Mouse (Mus musculus) heart, embryonic 15.5 days (tissue): ENCODE results near the gene Lgr4. TPM values are rescaled to one million over a fixed set of nuclear protein-coding genes. Genes with fewer than 3 reads are reported as not detected.

Source experiments
- ATAC-seq: fragments of 200-750 bp; cut with Nextera tagmentation; replicated peaks from 2 replicates; pipeline ENCODE4 v1.8.0; 2017; ENCODE audit warnings: low read depth, moderate TSS enrichment; ENCODE audit not compliant: insufficient number of reproducible peaks, insufficient read depth, low FRiP score
- H3K27ac ChIP-seq: fragments of 300-500 bp; sonication (generic); 2 replicates; pipeline ENCODE4 v1.5.1; 2015; ENCODE audit warnings: mild to moderate bottlenecking, inconsistent platforms
- H3K27me3 ChIP-seq: fragments of 300-500 bp; sonication (generic); 2 replicates; pipeline ENCODE4 v1.6.1; 2015; ENCODE audit warnings: inconsistent platforms
- H3K36me3 ChIP-seq: fragments of 300-500 bp; sonication (generic); 2 replicates; pipeline ENCODE4 v1.6.1; 2015; ENCODE audit warnings: mild to moderate bottlenecking, inconsistent platforms
- H3K4me1 ChIP-seq: fragments of 300-500 bp; sonication (generic); replicated peaks from 2 replicates; pipeline ENCODE4 v1.6.1; 2015; ENCODE audit warnings: inconsistent platforms
- H3K4me2 ChIP-seq: fragments of 300-500 bp; sonication (generic); 2 replicates; pipeline ENCODE4 v1.6.1; 2015; ENCODE audit warnings: inconsistent platforms, mild to moderate bottlenecking, moderate library complexity
- H3K4me3 ChIP-seq: fragments of 300-500 bp; sonication (generic); 2 replicates; pipeline ENCODE4 v1.5.1; 2015; ENCODE audit warnings: mild to moderate bottlenecking, inconsistent platforms
- H3K9ac ChIP-seq: fragments of 300-500 bp; sonication (generic); 2 replicates; pipeline ENCODE4 v1.6.1; 2015; ENCODE audit warnings: mild to moderate bottlenecking, inconsistent platforms
- H3K9me3 ChIP-seq: fragments of 300-500 bp; sonication (generic); replicated peaks from 2 replicates; pipeline ENCODE4 v1.6.1; 2016; ENCODE audit warnings: inconsistent platforms
- WGBS: fragments of 180-500 bp; shearing (Covaris S2); methylation state at CpG from one replicate; pipeline ENCODE4 v1.1.7; 2015; ENCODE audit warnings: mixed read lengths; 5-methylcytosine and 5-hydroxymethylcytosine counted together
- polyA plus RNA-seq: library from polyadenylated mRNA; unstranded; fragments of >200 nt; fragmentation: Nextera tagmentation; extraction: Ambion mirVana; gene quantifications from 2 replicates; pipeline ENCODE4 v1.2.1, GENCODE M21; 2015

The Lgr4 gene
- polyA plus RNA-seq, 1 experiment from 2014 or later, result 11.3 TPM

DNA sequence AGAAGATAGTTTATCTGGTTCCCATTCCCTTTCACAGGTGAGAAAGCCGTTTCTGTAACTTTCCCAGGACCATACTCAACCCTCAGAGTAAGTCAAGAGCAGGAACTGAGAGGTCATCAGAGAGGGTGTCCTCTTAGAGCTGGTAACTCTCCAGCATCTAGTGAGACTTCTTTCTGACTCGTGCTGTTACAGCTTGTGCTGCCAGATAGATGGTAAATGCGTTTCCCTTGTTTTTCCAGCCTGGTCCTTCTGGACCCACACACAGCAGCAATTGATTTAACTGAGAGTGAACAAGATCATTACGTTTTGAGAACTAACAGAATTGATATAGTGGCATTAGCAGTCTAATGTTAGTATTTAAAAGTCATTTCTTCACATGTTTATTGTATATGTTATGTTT lies 16.6 kb downstream of the Lgr4 start:
- Histone ChIP-seq H3K9me3 (no peaks in the 10 kb centered on the region), H3K36me3 (no peaks in the 10 kb centered on the region), H3K9ac (no peak overlapping the region), H3K4me1 (peaks cover 41% of the 10 kb centered on the region), H3K27me3 (no peaks in the 10 kb centered on the region), H3K27ac (no peak overlapping the region), H3K4me2 (no peak overlapping the region), H3K4me3 (no peak overlapping the region)
- no peak for ATAC-seq
- WGBS, result 48% methylated on average over 4 of the region's 4 CpGs

DNA sequence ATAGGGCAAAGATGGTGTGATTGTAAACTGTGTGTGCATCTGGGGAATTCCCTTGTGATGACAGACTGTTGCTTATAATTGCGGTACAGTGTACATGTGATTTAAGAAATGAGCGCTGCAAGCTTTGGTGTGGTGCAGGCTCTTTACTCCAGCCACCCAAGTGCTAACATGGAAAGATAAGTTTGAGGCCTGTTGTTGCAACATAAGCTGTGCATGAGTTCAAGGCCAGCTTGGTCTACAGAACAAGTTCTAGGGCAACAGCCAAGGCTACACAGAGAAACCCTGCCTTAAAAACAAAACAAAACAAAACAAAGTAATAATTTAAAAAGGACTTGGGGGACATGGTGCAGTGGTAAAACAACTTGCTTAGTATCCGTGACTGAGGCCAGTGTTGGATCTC lies 17.7 kb downstream of the Lgr4 start:
- Histone ChIP-seq H3K4me2 (no peak overlapping the region), H3K4me3 (no peak overlapping the region), H3K9ac (no peak overlapping the region), H3K27ac (no peak overlapping the region), H3K4me1 (peaks cover 38% of the 10 kb centered on the region), H3K27me3 (no peaks in the 10 kb centered on the region), H3K9me3 (no peaks in the 10 kb centered on the region), H3K36me3 (no peaks in the 10 kb centered on the region)
- no peak for ATAC-seq
- 85% methylated on average over 3 of the region's 3 CpGs for WGBS

DNA sequence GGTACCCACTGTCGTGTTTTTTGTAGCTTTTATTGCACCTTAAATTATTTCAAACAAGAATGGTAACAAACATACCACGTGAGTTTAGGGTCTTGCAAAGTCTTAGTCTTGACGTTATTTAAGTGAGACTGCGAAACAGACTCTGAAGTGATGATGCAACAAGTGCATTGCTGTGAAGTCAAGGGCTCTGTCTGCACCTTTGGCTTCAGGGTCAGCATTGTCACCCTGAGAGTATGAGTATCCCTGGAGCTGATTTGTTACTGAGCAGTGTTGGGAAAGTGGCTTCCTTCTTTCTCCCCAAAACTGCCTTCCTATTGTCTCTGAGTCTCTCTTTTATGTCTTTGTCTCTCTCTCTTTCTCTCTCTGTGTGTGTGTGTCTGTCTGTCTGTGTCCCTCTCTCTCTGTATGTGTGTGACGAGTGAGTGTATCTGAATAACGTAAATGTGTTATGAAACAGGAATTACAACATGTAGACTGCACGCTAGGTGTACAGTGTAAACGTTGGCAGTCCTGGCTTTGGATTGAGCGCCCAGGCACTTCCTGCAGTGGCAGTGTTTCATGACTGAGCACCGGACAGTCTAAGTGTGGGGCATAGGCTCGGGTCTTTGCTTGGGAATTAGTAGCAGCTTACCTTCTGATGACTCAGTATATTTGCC lies 18.4 kb downstream of the Lgr4 start:
- no peak overlapping the region for H3K9ac ChIP-seq
- H3K4me2 ChIP-seq, result no peak overlapping the region
- no peaks in the 10 kb centered on the region for H3K9me3 ChIP-seq
- no peaks in the 10 kb centered on the region for H3K36me3 ChIP-seq
- H3K27ac ChIP-seq, result no peak overlapping the region
- WGBS, result 64% methylated on average over 11 of the region's 11 CpGs
- no peak overlapping the region for H3K4me3 ChIP-seq
- no peak for ATAC-seq
- H3K4me1 ChIP-seq, result peaks cover 38% of the 10 kb centered on the region
- H3K27me3 ChIP-seq, result no peaks in the 10 kb centered on the region

DNA sequence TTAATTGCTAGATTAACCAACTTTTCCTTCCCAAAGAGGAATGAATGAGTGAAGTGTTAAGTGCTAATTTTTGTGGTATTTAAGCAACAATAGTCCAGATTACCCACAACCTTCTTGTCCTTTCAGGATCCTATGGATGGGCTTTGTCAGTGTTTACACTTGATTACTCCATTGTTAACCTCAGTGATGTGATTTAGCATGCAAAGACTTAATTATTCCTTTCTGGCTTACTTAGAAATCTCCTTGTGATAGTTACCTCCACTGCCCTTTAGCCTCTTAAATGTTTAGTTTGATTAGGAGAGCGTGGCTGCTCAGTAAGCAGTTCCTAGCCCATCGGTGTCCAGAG lies 18.9 kb downstream of the Lgr4 start:
- Histone ChIP-seq H3K9ac (no peak overlapping the region), H3K4me3 (no peak overlapping the region), H3K36me3 (no peaks in the 10 kb centered on the region), H3K4me2 (no peak overlapping the region), H3K9me3 (no peaks in the 10 kb centered on the region), H3K27ac (no peak overlapping the region), H3K4me1 (peaks cover 38% of the 10 kb centered on the region), H3K27me3 (no peaks in the 10 kb centered on the region)
- WGBS, result 38% methylated on average over 2 of the region's 2 CpGs
- ATAC-seq, result no peak

DNA sequence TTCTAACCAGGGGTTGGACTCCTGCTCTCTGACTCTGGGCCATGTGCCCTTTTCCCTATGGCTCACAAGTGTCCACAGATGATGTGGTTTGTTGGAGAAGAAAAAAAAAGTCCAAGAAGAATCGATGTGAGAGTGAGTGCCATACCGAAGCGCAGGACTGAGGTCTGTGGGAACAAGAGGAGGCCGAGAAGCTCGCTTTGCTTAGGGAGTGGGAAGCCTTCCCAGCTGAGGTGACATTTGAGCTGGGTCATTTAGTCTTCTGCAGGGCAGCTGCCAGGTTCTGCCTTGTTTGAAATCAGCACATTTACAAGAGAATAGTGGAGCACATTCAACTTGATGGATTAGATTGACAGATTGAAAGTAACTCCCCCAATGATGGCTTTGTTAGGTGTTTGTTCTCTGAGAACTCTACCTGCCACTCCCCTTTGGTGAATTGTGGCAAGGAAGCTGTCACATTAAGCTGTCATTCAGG lies 24.6 kb downstream of the Lgr4 start:
- Histone ChIP-seq H3K27ac (no peak overlapping the region), H3K9ac (no peak overlapping the region), H3K36me3 (no peaks in the 10 kb centered on the region), H3K4me1 (peaks cover 33% of the 10 kb centered on the region), H3K27me3 (no peaks in the 10 kb centered on the region), H3K4me2 (no peak overlapping the region), H3K9me3 (no peaks in the 10 kb centered on the region), H3K4me3 (no peak overlapping the region)
- WGBS, result 70% methylated on average over 5 of the region's 5 CpGs
- ATAC-seq, result no peak

DNA sequence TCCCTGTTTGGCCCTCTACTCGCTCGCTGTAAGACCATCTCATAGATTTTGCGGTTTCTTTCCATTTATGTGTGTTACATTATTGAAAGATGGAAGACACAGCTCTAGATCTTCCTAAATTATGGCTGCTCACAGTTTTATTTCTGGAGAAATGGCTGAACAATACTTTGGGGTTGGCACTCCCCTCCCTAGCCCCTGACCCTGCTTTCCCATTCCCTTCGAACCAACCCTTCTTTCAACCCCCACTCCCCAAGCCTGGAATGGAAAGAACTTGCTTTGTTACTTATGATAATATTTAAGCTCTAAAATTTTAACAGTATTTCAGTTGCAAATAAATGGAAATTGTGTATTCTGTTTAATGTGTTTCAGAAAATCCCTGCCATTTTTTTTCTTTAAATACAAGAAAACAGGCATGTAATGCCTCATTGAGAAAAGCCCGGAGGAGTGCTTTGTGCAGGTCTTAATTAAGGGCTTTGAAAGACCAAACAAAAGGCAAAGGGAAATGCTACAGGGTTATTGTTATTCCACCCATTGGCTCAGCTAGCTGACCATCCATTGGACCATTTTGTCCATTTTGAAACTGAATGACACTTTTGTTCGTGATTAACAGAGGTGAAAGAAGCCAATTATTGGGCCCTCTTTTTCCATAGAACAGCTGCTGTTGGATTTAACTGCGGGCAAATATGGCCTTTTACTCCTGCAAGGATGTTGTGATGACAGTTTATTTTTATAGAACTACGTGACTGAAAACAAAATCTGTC lies 25.5 kb downstream of the Lgr4 start:
- H3K9ac ChIP-seq, result no peak overlapping the region
- peaks cover 33% of the 10 kb centered on the region for H3K4me1 ChIP-seq
- no peaks in the 10 kb centered on the region for H3K9me3 ChIP-seq
- no peak overlapping the region for H3K27ac ChIP-seq
- WGBS, result 87% methylated on average over 8 of the region's 8 CpGs
- no peaks in the 10 kb centered on the region for H3K27me3 ChIP-seq
- H3K36me3 ChIP-seq, result no peaks in the 10 kb centered on the region
- no peak overlapping the region for H3K4me3 ChIP-seq
- H3K4me2 ChIP-seq, result no peak overlapping the region
- no peak for ATAC-seq

DNA sequence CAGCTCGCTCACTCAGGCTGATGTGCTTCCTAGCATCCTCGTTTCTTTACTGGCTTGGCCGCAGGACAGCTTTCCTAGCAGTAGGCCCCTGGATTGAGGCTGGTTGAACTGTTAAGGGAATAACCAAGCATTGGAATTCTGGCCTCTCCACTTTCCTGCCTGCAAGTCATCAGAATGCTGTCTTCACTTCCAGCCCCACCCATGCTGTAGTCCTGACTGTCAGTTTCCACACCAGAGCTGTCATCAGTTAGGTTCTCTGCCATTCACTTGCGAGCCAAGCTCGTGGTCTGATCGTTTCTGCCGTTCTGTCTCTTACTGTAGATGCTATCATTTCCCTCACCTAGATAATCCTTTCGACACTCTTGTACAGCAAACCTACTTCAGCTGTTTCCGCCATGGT lies 27.5 kb downstream of the Lgr4 start:
- H3K4me3 ChIP-seq, result no peak overlapping the region
- no peaks in the 10 kb centered on the region for H3K27me3 ChIP-seq
- no peaks in the 10 kb centered on the region for H3K9me3 ChIP-seq
- peak overlapping the region; percentile 76 for H3K27ac ChIP-seq
- peaks cover 36% of the 10 kb centered on the region for H3K4me1 ChIP-seq
- ATAC-seq, result peak; percentile 94
- H3K36me3 ChIP-seq, result no peaks in the 10 kb centered on the region
- H3K9ac ChIP-seq, result no peak overlapping the region
- H3K4me2 ChIP-seq, result peak overlapping the region; percentile 29
- WGBS, result 20% methylated on average over 9 of the region's 9 CpGs

DNA sequence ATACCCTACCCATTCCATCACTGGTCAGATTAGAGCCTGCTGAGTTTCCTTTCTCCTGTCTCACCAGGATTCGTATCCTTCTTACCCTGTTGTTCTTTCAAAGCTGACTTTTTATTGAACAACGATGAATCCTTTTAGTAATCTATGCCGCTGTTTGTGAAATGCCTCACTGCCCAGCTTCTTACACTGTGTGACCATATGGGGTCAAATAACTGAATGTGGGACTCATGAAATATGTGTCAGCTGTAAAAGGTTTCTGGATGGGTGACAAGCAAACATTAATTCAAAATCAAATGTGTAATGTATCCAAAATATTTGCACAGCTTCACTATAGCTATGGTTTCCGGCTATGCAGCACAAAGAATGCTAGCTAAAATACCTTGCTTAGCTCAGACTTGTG lies 28.1 kb downstream of the Lgr4 start:
- peak overlapping the region; percentile 76 for H3K27ac ChIP-seq
- H3K4me2 ChIP-seq, result peak overlapping the region; percentile 29; the same call in 1 of the 2 replicates
- peaks cover 40% of the 10 kb centered on the region for H3K4me1 ChIP-seq

DNA sequence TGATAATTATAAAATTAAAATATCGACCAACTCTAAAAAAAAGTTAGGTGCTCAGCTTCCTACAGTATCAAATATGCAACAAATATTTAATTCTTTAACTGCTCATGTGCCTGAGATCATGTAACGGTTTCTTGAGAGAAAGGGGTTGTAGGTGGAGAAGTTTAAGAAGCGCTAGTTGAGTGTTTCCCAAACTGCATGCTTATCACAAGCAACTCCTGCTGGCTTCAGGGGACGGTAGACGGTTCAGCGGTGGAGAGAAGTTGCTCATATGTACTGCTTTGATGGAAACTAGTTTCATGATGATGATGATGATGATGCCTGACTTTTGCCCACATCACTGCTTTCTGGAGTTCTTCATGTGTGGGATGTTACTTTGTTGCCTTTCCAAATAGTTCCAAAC lies 29.0 kb downstream of the Lgr4 start:
- 72% methylated on average over 6 of the region's 6 CpGs for WGBS
- H3K27me3 ChIP-seq, result no peaks in the 10 kb centered on the region
- ATAC-seq, result no peak
- no peak overlapping the region for H3K4me3 ChIP-seq
- no peak overlapping the region for H3K9ac ChIP-seq
- no peak overlapping the region for H3K27ac ChIP-seq
- no peaks in the 10 kb centered on the region for H3K36me3 ChIP-seq
- H3K4me2 ChIP-seq, result no peak overlapping the region
- H3K9me3 ChIP-seq, result no peaks in the 10 kb centered on the region
- peaks cover 49% of the 10 kb centered on the region for H3K4me1 ChIP-seq

More for the DNA sequence above, 28.1 kb downstream of the Lgr4 start:
- Histone ChIP-seq H3K4me3 (no peak overlapping the region), H3K9ac (no peak overlapping the region), H3K36me3 (no peaks in the 10 kb centered on the region), H3K27me3 (no peaks in the 10 kb centered on the region), H3K9me3 (no peaks in the 10 kb centered on the region)
- WGBS, result 68% methylated on average over 4 of the region's 4 CpGs
- no peak for ATAC-seq

DNA sequence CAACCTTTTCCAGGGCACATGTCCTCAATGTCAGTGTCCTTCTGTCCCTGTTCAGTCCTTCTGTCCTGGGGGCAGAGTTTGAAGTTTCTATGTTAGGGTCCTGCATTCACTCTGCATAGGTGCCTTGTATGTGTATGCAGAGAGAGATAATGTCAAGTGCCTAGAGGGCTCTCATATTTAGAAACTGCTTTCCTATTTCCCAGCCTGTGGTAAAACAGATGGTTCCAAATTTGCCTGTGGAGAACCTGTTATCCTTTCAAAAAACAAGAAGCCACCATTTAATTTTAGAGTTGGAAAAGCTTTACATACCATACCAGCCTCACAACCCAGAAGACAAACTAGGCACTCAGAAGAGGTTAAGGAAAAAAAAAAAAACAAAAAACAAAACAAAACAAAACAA lies 32.1 kb downstream of the Lgr4 start:
- no peak for ATAC-seq
- no peak overlapping the region for H3K4me3 ChIP-seq
- no peaks in the 10 kb centered on the region for H3K36me3 ChIP-seq
- no peaks in the 10 kb centered on the region for H3K27me3 ChIP-seq
- no peak overlapping the region for H3K27ac ChIP-seq
- no peak overlapping the region for H3K4me2 ChIP-seq
- H3K9me3 ChIP-seq, result no peaks in the 10 kb centered on the region
- no peak overlapping the region for H3K9ac ChIP-seq
- peaks cover 55% of the 10 kb centered on the region for H3K4me1 ChIP-seq

DNA sequence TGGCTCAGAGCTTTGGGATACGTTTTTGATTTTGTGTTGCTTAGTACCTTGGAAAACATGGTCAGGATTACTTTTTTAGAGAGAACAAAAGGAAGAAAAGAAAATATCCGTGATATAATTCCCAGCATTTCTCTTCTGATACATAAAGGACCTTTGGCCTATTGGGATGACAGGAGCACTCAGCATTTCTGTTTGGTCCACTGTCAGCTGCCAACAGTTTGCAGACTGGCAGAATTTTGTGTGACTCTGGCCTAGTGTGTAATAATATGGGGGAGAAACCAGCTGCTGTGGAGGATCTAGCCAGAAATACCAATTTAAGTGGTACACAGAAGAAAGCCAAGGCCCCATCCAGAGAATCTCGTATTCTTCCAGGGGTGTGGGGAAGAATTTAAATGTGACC lies 32.9 kb downstream of the Lgr4 start:
- no peak for ATAC-seq
- H3K4me3 ChIP-seq, result no peak overlapping the region
- 69% methylated on average over 3 of the region's 3 CpGs for WGBS
- peak overlapping the region; percentile 28 for H3K27ac ChIP-seq
- no peak overlapping the region for H3K4me2 ChIP-seq
- no peaks in the 10 kb centered on the region for H3K9me3 ChIP-seq
- H3K4me1 ChIP-seq, result peaks cover 55% of the 10 kb centered on the region
- no peak overlapping the region for H3K9ac ChIP-seq
- H3K27me3 ChIP-seq, result no peaks in the 10 kb centered on the region
- H3K36me3 ChIP-seq, result no peaks in the 10 kb centered on the region

DNA sequence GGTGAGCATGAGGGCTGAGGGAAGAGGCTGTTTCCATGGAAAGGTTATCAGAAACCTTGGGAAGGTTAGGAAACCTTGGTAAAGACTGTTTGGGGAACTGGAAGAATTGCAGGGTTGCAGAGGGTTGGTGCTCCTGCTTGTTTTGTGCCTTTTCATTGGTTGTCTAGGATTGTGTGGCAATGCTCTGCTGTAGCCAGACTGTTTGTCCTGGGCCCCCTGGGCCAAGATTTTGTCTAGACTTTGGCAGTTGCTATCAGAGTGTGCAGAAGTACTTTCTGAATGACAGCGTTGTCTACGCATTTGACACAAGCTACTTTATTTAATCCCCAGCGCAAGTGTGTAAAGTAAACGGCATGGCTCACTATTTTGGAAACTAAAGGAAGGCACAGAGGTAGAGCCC lies 33.6 kb downstream of the Lgr4 start:
- Histone ChIP-seq H3K27me3 (no peaks in the 10 kb centered on the region), H3K4me1 (peaks cover 52% of the 10 kb centered on the region), H3K9ac (no peak overlapping the region), H3K4me2 (no peak overlapping the region), H3K9me3 (no peaks in the 10 kb centered on the region), H3K36me3 (no peaks in the 10 kb centered on the region), H3K4me3 (no peak overlapping the region), H3K27ac (peak overlapping the region; percentile 28)
- WGBS, result 41% methylated on average over 4 of the region's 4 CpGs
- ATAC-seq, result no peak
